Mouse (Mus musculus) embryonic facial prominence, embryonic 15.5 days (tissue): ENCODE results near the gene Eps15. TPM values are rescaled to one million over a fixed set of nuclear protein-coding genes. Genes with fewer than 3 reads are reported as not detected.

Source experiments
- ATAC-seq: fragments of 200-750 bp; cut with Nextera tagmentation; 2 replicates; pipeline ENCODE4 v1.8.0; 2017; ENCODE audit warnings: low read depth, moderate TSS enrichment; ENCODE audit not compliant: insufficient number of reproducible peaks, low FRiP score, low TSS enrichment
- H3K27ac ChIP-seq: fragments of 300-500 bp; sonication (generic); replicated peaks from 2 replicates; pipeline ENCODE4 v1.5.1; 2015; ENCODE audit warnings: mild to moderate bottlenecking, inconsistent platforms
- H3K27me3 ChIP-seq: fragments of 300-500 bp; sonication (generic); 2 replicates; pipeline ENCODE4 v1.6.1; 2015; ENCODE audit warnings: inconsistent platforms
- H3K36me3 ChIP-seq: fragments of 300-500 bp; sonication (generic); 2 replicates; pipeline ENCODE4 v1.6.1; 2015; ENCODE audit warnings: mild to moderate bottlenecking, inconsistent platforms
- H3K4me1 ChIP-seq: fragments of 300-500 bp; sonication (generic); 2 replicates; pipeline ENCODE4 v1.6.1; 2015; ENCODE audit warnings: inconsistent platforms
- H3K4me2 ChIP-seq: fragments of 300-500 bp; sonication (generic); replicated peaks from 2 replicates; pipeline ENCODE4 v1.6.1; 2015; ENCODE audit warnings: mild to moderate bottlenecking, inconsistent platforms
- H3K4me3 ChIP-seq: fragments of 300-500 bp; sonication (generic); replicated peaks from 2 replicates; pipeline ENCODE4 v1.5.1; 2015; ENCODE audit warnings: mild to moderate bottlenecking, inconsistent platforms
- H3K9ac ChIP-seq: fragments of 300-500 bp; sonication (generic); 2 replicates; pipeline ENCODE4 v1.6.1; 2015; ENCODE audit warnings: inconsistent platforms
- H3K9me3 ChIP-seq: fragments of 300-500 bp; sonication (generic); replicated peaks from 2 replicates; pipeline ENCODE4 v1.6.1; 2016; ENCODE audit warnings: inconsistent platforms
- WGBS: fragments of 180-500 bp; shearing (Covaris S2); methylation state at CpG from one replicate; pipeline ENCODE4 v1.1.7; 2015; 5-methylcytosine and 5-hydroxymethylcytosine counted together
- polyA plus RNA-seq: library from polyadenylated mRNA; unstranded; fragments of >200 nt; fragmentation: Nextera tagmentation; extraction: Ambion mirVana; gene quantifications from 2 replicates; pipeline ENCODE4 v1.2.1, GENCODE M21; 2015

Gene Eps15
- polyA plus RNA-seq, 1 experiment from 2014 or later: 42.8 TPM

- Histone ChIP-seq H3K9me3 (no peaks in the 10 kb centered on the region), H3K4me2 (no peak overlapping the region), H3K4me1 (no peaks in the 10 kb centered on the region), H3K27me3 (no peaks in the 10 kb centered on the region), H3K27ac (no peak overlapping the region), H3K9ac (no peak overlapping the region), H3K36me3 (no peaks in the 10 kb centered on the region; the same call in 1 of the 2 replicates), H3K4me3 (no peak overlapping the region)
- 74% methylated on average over 8 of the region's 8 CpGs for WGBS
- ATAC-seq: no peak
Observed at GRCm38 (mm10) chr4:109420138-109420795, 140.2 kb downstream of the Eps15 start.

- no peak overlapping the region for H3K27ac ChIP-seq
- no peak for ATAC-seq
- no peaks in the 10 kb centered on the region; the same call in 1 of the 2 replicates for H3K36me3 ChIP-seq
- H3K9me3 ChIP-seq: no peaks in the 10 kb centered on the region
- no peak overlapping the region for H3K9ac ChIP-seq
- no peaks in the 10 kb centered on the region for H3K4me1 ChIP-seq
- 76% methylated on average over 7 of the region's 7 CpGs for WGBS
- H3K27me3 ChIP-seq: no peaks in the 10 kb centered on the region
- no peak overlapping the region for H3K4me2 ChIP-seq
- H3K4me3 ChIP-seq: no peak overlapping the region
Observed at GRCm38 (mm10) chr4:109421608-109422007, 141.5 kb downstream of the Eps15 start.

GRCm38 (mm10) chr4:109422436-109422835, 142.4 kb downstream of the Eps15 start:
- Histone ChIP-seq H3K27me3 (no peaks in the 10 kb centered on the region), H3K4me1 (no peaks in the 10 kb centered on the region), H3K36me3 (no peaks in the 10 kb centered on the region; the same call in 1 of the 2 replicates), H3K9me3 (no peaks in the 10 kb centered on the region), H3K4me2 (no peak overlapping the region), H3K27ac (no peak overlapping the region), H3K9ac (no peak overlapping the region), H3K4me3 (no peak overlapping the region)
- ATAC-seq: no peak
- WGBS: 71% methylated on average over 6 of the region's 6 CpGs

- Histone ChIP-seq H3K9ac (no peak overlapping the region), H3K36me3 (no peaks in the 10 kb centered on the region; the same call in 1 of the 2 replicates), H3K9me3 (no peaks in the 10 kb centered on the region), H3K4me2 (no peak overlapping the region), H3K4me1 (no peaks in the 10 kb centered on the region), H3K27me3 (no peaks in the 10 kb centered on the region), H3K4me3 (no peak overlapping the region), H3K27ac (no peak overlapping the region)
- 64% methylated on average over 2 of the region's 2 CpGs for WGBS
- no peak for ATAC-seq
Observed at GRCm38 (mm10) chr4:109423438-109423837, 143.4 kb downstream of the Eps15 start.

- no peak overlapping the region for H3K27ac ChIP-seq
- no peak for ATAC-seq
- 48% methylated on average over 1 of the region's 1 CpGs for WGBS
- no peak overlapping the region for H3K9ac ChIP-seq
- no peak overlapping the region for H3K4me3 ChIP-seq
- peaks cover 6% of the 10 kb centered on the region for H3K4me1 ChIP-seq
- no peak overlapping the region for H3K4me2 ChIP-seq
- no peaks in the 10 kb centered on the region for H3K27me3 ChIP-seq
- H3K36me3 ChIP-seq: no peaks in the 10 kb centered on the region; the same call in 1 of the 2 replicates
- H3K9me3 ChIP-seq: no peaks in the 10 kb centered on the region
Observed at GRCm38 (mm10) chr4:109427058-109427457, 147.0 kb downstream of the Eps15 start.

- Histone ChIP-seq H3K9me3 (no peaks in the 10 kb centered on the region), H3K4me2 (no peak overlapping the region), H3K4me3 (no peak overlapping the region), H3K36me3 (no peaks in the 10 kb centered on the region), H3K27me3 (no peaks in the 10 kb centered on the region), H3K4me1 (peaks cover 17% of the 10 kb centered on the region), H3K27ac (no peak overlapping the region), H3K9ac (no peak overlapping the region)
- no peak for ATAC-seq
- 84% methylated on average over 7 of the region's 7 CpGs for WGBS
Observed at GRCm38 (mm10) chr4:109430250-109430649, 150.2 kb downstream of the Eps15 start.

- Histone ChIP-seq H3K4me3 (no peak overlapping the region), H3K9me3 (no peaks in the 10 kb centered on the region), H3K36me3 (no peaks in the 10 kb centered on the region), H3K27ac (no peak overlapping the region), H3K27me3 (no peaks in the 10 kb centered on the region), H3K4me1 (peaks cover 17% of the 10 kb centered on the region), H3K4me2 (no peak overlapping the region), H3K9ac (no peak overlapping the region)
- ATAC-seq: 0 out of 2 replicates have a peak, but pooled peaks have one; percentile 60
- WGBS: 39% methylated on average over 13 of the region's 13 CpGs
Observed at GRCm38 (mm10) chr4:109430854-109431253, 150.8 kb downstream of the Eps15 start.

- Histone ChIP-seq H3K4me2 (no peak overlapping the region), H3K4me1 (peaks cover 17% of the 10 kb centered on the region), H3K4me3 (no peak overlapping the region), H3K27ac (no peak overlapping the region), H3K9ac (no peak overlapping the region), H3K9me3 (no peaks in the 10 kb centered on the region), H3K36me3 (no peaks in the 10 kb centered on the region), H3K27me3 (no peaks in the 10 kb centered on the region)
- no peak for ATAC-seq
- 42% methylated on average over 16 of the region's 16 CpGs for WGBS
Observed at GRCm38 (mm10) chr4:109432668-109433375, 152.8 kb downstream of the Eps15 start.

GRCm38 (mm10) chr4:109433641-109434040, 153.6 kb downstream of the Eps15 start:
- Histone ChIP-seq H3K4me1 (peaks cover 17% of the 10 kb centered on the region), H3K27ac (no peak overlapping the region)

GRCm38 (mm10) chr4:109434256-109434655, 154.2 kb downstream of the Eps15 start:
- Histone ChIP-seq H3K4me3 (no peak overlapping the region), H3K36me3 (no peaks in the 10 kb centered on the region), H3K9ac (no peak overlapping the region), H3K27me3 (no peaks in the 10 kb centered on the region), H3K9me3 (no peaks in the 10 kb centered on the region), H3K4me1 (peaks cover 17% of the 10 kb centered on the region), H3K27ac (no peak overlapping the region), H3K4me2 (no peak overlapping the region)
- 70% methylated on average over 1 of the region's 1 CpGs for WGBS
- no peak for ATAC-seq

More at GRCm38 (mm10) chr4:109433641-109434040, 153.6 kb downstream of the Eps15 start:
- ATAC-seq: no peak
- no peak overlapping the region for H3K9ac ChIP-seq
- H3K27me3 ChIP-seq: no peaks in the 10 kb centered on the region
- H3K36me3 ChIP-seq: no peaks in the 10 kb centered on the region
- no peaks in the 10 kb centered on the region for H3K9me3 ChIP-seq
- H3K4me2 ChIP-seq: no peak overlapping the region
- 68% methylated on average over 6 of the region's 6 CpGs for WGBS
- no peak overlapping the region for H3K4me3 ChIP-seq
